Mouse (Mus musculus) ES-E14 (cell line): ENCODE data around the gene C2cd4c. TPM values are rescaled to one million over a fixed set of nuclear protein-coding genes. Genes with fewer than 3 reads are reported as not detected.
A peak's percentile ranks its signal among the peaks of the same experiment; 100 is the strongest.

Experiments used
- DNase-seq: peaks from one replicate; pipeline ENCODE4 v3.0.0-alpha.2; 2013; ENCODE audit warnings: low read depth, low spot score
- H3K27ac ChIP-seq: 2 replicates; pipeline ENCODE4 v1.5.1; 2012; ENCODE audit warnings: low read depth, mild to moderate bottlenecking, low read length, moderate library complexity, mixed read lengths; ENCODE audit not compliant: poor library complexity, insufficient read depth, severe bottlenecking
- H3K36me3 ChIP-seq: 2 replicates; pipeline ENCODE4 v1.6.1; 2012; ENCODE audit warnings: mild to moderate bottlenecking, low read length, moderate library complexity, mixed read lengths; ENCODE audit not compliant: control insufficient read depth, poor library complexity, insufficient read depth, severe bottlenecking
- H3K4me1 ChIP-seq, 2 experiments: fragments of 150-350 bp in 1 of 2; sonication (generic) in 1 of 2; 2 replicates each; pipeline ENCODE4 v1.6.1; 2012; ENCODE audit warnings: low read length in 2 of 2, mild to moderate bottlenecking in 1 of 2, mixed read lengths in 1 of 2; ENCODE audit not compliant: control insufficient read depth in 2 of 2, insufficient read depth in 2 of 2, poor library complexity in 1 of 2
- H3K4me3 ChIP-seq, 2 experiments: fragments of 150-350 bp in 1 of 2; sonication (generic) in 1 of 2; 2 replicates each; pipeline ENCODE4 v1.5.1; 2012; ENCODE audit warnings: low read length in 2 of 2, low read depth in 1 of 2, mild to moderate bottlenecking in 1 of 2, mixed read lengths in 1 of 2; ENCODE audit not compliant: insufficient read depth in 1 of 2, poor library complexity in 1 of 2, severe bottlenecking in 1 of 2
- H3K9ac ChIP-seq: 2 replicates; pipeline ENCODE4 v1.6.1; 2012; ENCODE audit warnings: low read depth, mild to moderate bottlenecking, low read length, mixed read lengths; ENCODE audit not compliant: poor library complexity, insufficient read depth, severe bottlenecking
- H3K9me3 ChIP-seq: fragments of 150-350 bp; sonication (generic); 2 replicates; pipeline ENCODE4 v1.6.1; 2012; ENCODE audit warnings: low read depth, mild to moderate bottlenecking, low read length; ENCODE audit not compliant: control insufficient read depth, insufficient read depth
- CHD2 ChIP-seq: IDR thresholded peaks from 2 replicates; pipeline ENCODE4 v1.6.1; 2014; ENCODE audit warnings: mild to moderate bottlenecking, low read depth, low read length, inconsistent platforms
- HCFC1 ChIP-seq: IDR thresholded peaks from 2 replicates; pipeline ENCODE4 v1.6.1; 2012; ENCODE audit warnings: low read length, inconsistent platforms, borderline replicate concordance; ENCODE audit not compliant: insufficient read depth
- MAFK ChIP-seq: IDR thresholded peaks from 2 replicates; pipeline ENCODE4 v1.6.1; 2014; ENCODE audit warnings: mild to moderate bottlenecking, low read depth, low read length, inconsistent platforms; ENCODE audit not compliant: insufficient read depth
- ZC3H11A ChIP-seq: IDR thresholded peaks from 2 replicates; pipeline ENCODE4 v1.6.1; 2012; ENCODE audit warnings: low read depth, mild to moderate bottlenecking, inconsistent platforms, low read length, borderline replicate concordance
- ZNF384 ChIP-seq: IDR thresholded peaks from 2 replicates; pipeline ENCODE4 v1.6.1; 2012; ENCODE audit warnings: low read depth, low read length, inconsistent platforms
- in situ Hi-C, 2 experiments: fragments of 600-800 bp; cut with MboI; formaldehyde crosslinking; loops; one replicate each; pipeline ENCODE4 v1.15.1; 2025; ENCODE audit warnings: low sequenced_read_pairs in 2 of 2, inconsistent platforms in 1 of 2; ENCODE audit not compliant: unreplicated experiment in 2 of 2
- total RNA-seq: library from RNA; depleted of rRNA; stranded (reverse); fragments of 300-350 nt; gene quantifications from 2 replicates; pipeline ENCODE4 v1.2.3, GENCODE M21; 2012; rRNA removed

Gene C2cd4c
- total RNA-seq, result 0.31 and 0.58 TPM in 2 replicates

DNA sequence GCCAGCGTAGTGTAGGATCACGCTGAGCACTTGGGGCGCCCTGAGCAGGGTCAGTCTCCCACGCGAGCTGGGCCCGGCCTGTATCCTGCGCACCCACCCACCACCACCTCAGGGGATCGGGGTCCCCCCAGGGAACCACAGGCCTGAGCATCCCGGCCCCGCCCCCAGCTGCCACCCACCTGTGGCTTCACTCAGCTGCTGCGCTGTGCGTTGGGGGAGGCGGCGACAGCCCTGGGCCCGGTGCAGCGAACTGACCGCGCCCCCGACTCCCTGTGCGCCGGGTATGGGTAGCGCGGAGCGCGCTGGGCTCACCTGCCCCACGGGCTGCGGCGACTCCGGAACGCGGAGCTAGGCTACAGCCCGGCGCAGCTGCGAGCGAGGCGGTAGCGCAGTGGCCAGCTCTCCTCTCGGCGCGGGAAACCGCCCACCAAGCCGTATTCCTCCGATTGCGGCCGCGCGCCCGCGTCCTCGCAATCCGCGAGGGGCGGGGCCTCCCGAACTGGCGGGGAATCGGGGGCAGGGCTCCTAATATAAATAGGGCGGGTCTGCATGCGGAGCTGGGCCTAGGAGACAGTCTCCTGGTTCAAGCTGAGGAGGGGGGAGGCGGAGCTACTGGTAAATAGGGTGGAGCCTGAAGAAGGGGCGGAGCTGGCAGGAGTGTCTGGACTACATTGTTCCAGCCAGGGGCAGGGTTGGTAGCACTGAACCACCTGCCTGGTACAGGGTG is at the start of gene C2cd4c:
Gene C2cd4c, minus strand, starts transcription at position 448 of the 727 bp plus-strand sequence.
- Histone ChIP-seq H3K9me3 (no peaks in the 10 kb centered on the region), H3K4me3 (peak within 1 kb of the TSS; percentile 74 to 81), H3K27ac (no peak within 1 kb of the TSS), H3K4me1 (peaks cover 7 to 22% of the 10 kb centered on the region in 2 experiments; a peak in 3 of 4 replicates), H3K36me3 (no peaks in the 10 kb centered on the region), H3K9ac (peak within 1 kb of the TSS; percentile 69)
- in situ Hi-C loops, result no loop called here
- DNase-seq, result peak; percentile 97
- no peak for TF ChIP-seq MAFK
- peak; percentile 47; the same call in 1 of the 2 replicates for TF ChIP-seq HCFC1

DNA sequence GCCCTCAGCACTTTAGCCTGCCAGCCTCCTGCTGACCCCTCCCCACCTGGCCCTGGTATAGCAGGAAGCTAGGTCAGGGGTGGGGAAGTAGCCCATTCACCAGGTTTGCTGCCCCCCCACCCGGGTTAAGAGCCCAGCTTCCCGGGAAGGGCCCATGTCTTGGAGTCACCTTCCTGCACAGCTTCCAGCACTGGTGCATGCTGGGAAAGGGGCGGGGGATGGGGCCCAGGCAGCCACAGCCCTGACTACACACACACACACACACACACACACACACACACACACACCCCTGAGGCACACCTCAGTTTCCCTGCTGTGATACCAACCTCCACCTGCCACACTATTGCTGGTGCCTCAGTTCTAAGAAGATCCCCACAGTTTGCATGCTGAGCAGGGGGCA is 48.0 kb upstream of the C2cd4c start:
- in situ Hi-C loops, result no loop called here
- Histone ChIP-seq H3K36me3 (no peaks in the 10 kb centered on the region), H3K27ac (peak overlapping the region; percentile 27; the same call in 1 of the 2 replicates), H3K9ac (peak overlapping the region; percentile 52; the same call in 1 of the 2 replicates), H3K9me3 (no peaks in the 10 kb centered on the region), H3K4me3 (peak overlapping the region; percentile 38 to 46; a peak in 3 of 4 replicates), H3K4me1 (peaks cover 4 to 25% of the 10 kb centered on the region in 2 experiments; a peak in 3 of 4 replicates)
- DNase-seq, result no peak
- TF ChIP-seq MAFK, result no peak
- no peak for TF ChIP-seq CHD2
- TF ChIP-seq ZNF384, result no peak
- TF ChIP-seq ZC3H11A, result no peak
- TF ChIP-seq HCFC1, result no peak

DNA sequence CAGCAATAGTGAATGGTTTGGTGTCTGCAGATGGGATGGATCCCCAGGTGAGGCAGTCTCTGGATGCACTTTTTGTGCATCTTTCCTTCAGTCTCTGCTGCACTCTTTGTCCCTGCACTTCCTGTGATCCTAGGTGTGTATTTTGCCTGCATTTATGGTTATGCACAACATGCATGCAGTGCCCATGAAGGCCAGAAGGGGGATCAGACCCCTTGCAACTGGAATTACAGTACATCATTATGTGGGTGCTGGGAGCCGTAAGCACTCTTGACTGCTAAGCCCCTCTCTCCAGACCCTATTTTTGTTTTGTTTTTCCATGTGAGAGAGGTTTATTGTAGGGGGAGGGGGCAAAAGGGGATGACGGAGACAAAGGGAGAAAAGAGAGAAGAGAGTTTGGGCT is 46.5 kb upstream of the C2cd4c start:
- H3K9me3 ChIP-seq, result no peaks in the 10 kb centered on the region
- in situ Hi-C loops, result no loop called here
- H3K27ac ChIP-seq, result no peak overlapping the region
- DNase-seq, result no peak
- no peaks in the 10 kb centered on the region for H3K36me3 ChIP-seq
- H3K9ac ChIP-seq, result no peak overlapping the region
- TF ChIP-seq ZNF384 (no peak), CHD2 (no peak), ZC3H11A (no peak), MAFK (no peak)
- H3K4me1 ChIP-seq, result peaks cover 4 to 25% of the 10 kb centered on the region in 2 experiments; a peak in 3 of 4 replicates
- no peak overlapping the region for H3K4me3 ChIP-seq

DNA sequence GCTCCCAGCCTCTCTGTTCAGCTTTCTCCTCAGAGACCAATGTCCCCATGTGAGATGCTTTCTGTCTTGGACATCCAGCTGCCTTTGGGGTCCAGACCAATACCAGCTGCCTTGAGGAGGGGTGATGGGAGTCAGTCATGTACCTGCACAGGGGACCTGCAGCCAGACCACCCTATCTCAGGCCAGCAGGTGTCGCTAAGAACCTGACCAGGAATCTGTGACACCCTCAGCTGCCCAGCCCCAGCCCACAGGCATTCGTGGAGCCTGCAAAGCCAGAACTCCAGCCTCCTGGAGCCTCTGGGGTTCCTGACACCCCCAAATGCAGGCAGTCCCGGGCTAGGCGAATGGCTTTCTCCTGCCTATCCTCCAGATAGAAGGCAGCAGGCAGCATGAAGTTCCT is 45.0 kb upstream of the C2cd4c start:
- H3K9ac ChIP-seq, result no peak overlapping the region

More for the DNA sequence above, 45.0 kb upstream of the C2cd4c start:
- in situ Hi-C loops, result loop anchor here in 1 of 2 experiments (10.0 kb wide), 1 partner anchor 64 kb away; no protein-coding TSS in a partner anchor
- H3K4me3 ChIP-seq, result no peak overlapping the region
- DNase-seq, result no peak
- H3K36me3 ChIP-seq, result no peaks in the 10 kb centered on the region
- no peak for TF ChIP-seq HCFC1
- no peak for TF ChIP-seq MAFK
- no peak for TF ChIP-seq ZC3H11A
- TF ChIP-seq CHD2, result no peak
- no peak for TF ChIP-seq ZNF384
- H3K9me3 ChIP-seq, result no peaks in the 10 kb centered on the region
- peaks cover 2 to 14% of the 10 kb centered on the region in 2 experiments; a peak in 2 of 4 replicates for H3K4me1 ChIP-seq
- H3K27ac ChIP-seq, result no peak overlapping the region
